Mouse (Mus musculus): Measurements from ENCODE around the gene Mroh8. TPM values are rescaled to one million over a fixed set of nuclear protein-coding genes. Genes with fewer than 3 reads are reported as not detected.
"Not testable (repeated sequence)": the region's sequence is repeated elsewhere in the genome, so short reads cannot be mapped to it uniquely, and the experiment has no call there.

The Mroh8 gene
- polyA plus RNA-seq, 1 experiment from 2014 or later: 0.09 TPM

- 81% methylated on average over 6 of the region's 6 CpGs for WGBS
- Histone ChIP-seq H3K36me3 (peaks cover 17% of the 10 kb centered on the region), H3K9me3 (replicated peaks) (no peaks in the 10 kb centered on the region), H3K27ac (no peak overlapping the region), H3K4me3 (no peak overlapping the region), H3K4me1 (replicated peaks) (peaks cover 16% of the 10 kb centered on the region), H3K27me3 (no peaks in the 10 kb centered on the region), H3K4me2 (no peak overlapping the region), H3K9ac (no peak overlapping the region)
- no peak for ATAC-seq (replicated peaks; ENCODE audit: insufficient number of reproducible peaks, insufficient read depth, low FRiP score, low read depth)
These were observed 4.0 kb upstream of the Mroh8 start for GRCm38 (mm10) chr2:157283321-157283720.

GRCm38 (mm10) chr2:157278717-157279415, 483 bp downstream of the Mroh8 start, which contains the start of gene Rpn2:
Rpn2 (plus strand) TSS chr2:157279017.
- Histone ChIP-seq H3K4me3 (peak within 1 kb of the TSS; percentile 93), H3K9me3 (replicated peaks) (no peaks in the 10 kb centered on the region), H3K4me2 (peak within 1 kb of the TSS; percentile 73), H3K9ac (peak within 1 kb of the TSS; percentile 93), H3K36me3 (peaks cover 5% of the 10 kb centered on the region; the same call in 1 of the 2 replicates), H3K4me1 (replicated peaks) (peaks cover 19% of the 10 kb centered on the region), H3K27ac (peak within 1 kb of the TSS; percentile 97), H3K27me3 (no peaks in the 10 kb centered on the region)
- ATAC-seq (replicated peaks; ENCODE audit: insufficient number of reproducible peaks, insufficient read depth, low FRiP score, low read depth): peak; percentile 99
- under 1% methylated on average over 64 of the region's 64 CpGs for WGBS

GRCm38 (mm10) chr2:157263832-157264231, 15.5 kb downstream of the Mroh8 start:
- H3K27me3 ChIP-seq: no peaks in the 10 kb centered on the region
- no peak for ATAC-seq (replicated peaks; ENCODE audit: insufficient number of reproducible peaks, insufficient read depth, low FRiP score, low read depth)
- H3K9ac ChIP-seq: no peak overlapping the region
- no peaks in the 10 kb centered on the region for H3K9me3 ChIP-seq (replicated peaks)
- no peak overlapping the region for H3K4me3 ChIP-seq
- 60% methylated on average over 6 of the region's 6 CpGs for WGBS
- H3K36me3 ChIP-seq: no peaks in the 10 kb centered on the region
- H3K4me2 ChIP-seq: no peak overlapping the region
- H3K4me1 ChIP-seq (replicated peaks): no peaks in the 10 kb centered on the region
- H3K27ac ChIP-seq: no peak overlapping the region

DNA sequence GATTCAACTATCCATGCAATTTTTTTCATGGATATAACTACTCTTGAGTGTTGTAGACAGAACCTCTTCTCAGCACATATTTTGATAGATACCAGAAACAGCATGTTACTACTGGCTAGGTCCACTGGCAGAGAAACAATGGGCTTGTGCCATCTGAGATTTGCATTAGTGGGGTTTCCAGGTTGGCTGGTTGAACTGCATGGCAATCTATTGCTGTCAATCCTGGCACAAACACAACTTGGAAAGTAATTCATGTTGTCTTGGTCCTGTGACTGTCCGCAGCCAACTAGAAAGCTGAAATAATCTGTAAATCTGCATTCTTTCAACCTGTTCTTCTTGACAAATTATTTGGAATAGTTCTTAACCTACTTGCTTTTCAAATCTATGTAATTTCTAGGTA, 16.2 kb downstream of the Mroh8 start:
- Histone ChIP-seq H3K4me3 (no peak overlapping the region), H3K4me1 (replicated peaks) (no peaks in the 10 kb centered on the region), H3K9ac (no peak overlapping the region), H3K4me2 (no peak overlapping the region), H3K9me3 (replicated peaks) (no peaks in the 10 kb centered on the region), H3K27me3 (no peaks in the 10 kb centered on the region), H3K27ac (no peak overlapping the region), H3K36me3 (no peaks in the 10 kb centered on the region)
- WGBS: 80% methylated on average over 1 of the region's 1 CpGs
- no peak for ATAC-seq (replicated peaks; ENCODE audit: insufficient number of reproducible peaks, insufficient read depth, low FRiP score, low read depth)

DNA sequence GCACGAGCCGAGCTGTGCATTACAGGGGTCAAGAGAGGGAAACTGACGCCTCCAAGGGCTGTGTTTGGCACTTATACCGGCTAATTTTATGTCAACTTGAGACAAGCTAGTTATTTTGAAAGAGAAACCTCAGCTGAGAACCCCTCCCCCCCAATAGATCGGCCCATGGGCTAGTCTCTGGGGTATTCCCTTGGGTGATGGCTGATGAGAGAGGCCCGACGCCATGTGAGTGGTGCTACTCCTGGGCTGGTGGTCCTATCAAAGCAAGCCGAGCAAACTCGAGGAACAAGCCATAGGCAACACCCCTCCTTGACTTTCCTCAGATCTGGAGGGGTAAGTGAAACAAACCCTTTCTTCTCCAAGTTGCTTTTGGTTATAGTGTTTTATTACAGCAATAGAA, 16.8 kb downstream of the Mroh8 start:
- Histone ChIP-seq H3K4me3 (no peak overlapping the region), H3K4me1 (replicated peaks) (no peaks in the 10 kb centered on the region), H3K27ac (no peak overlapping the region), H3K9me3 (replicated peaks) (no peaks in the 10 kb centered on the region), H3K9ac (no peak overlapping the region), H3K4me2 (no peak overlapping the region), H3K27me3 (no peaks in the 10 kb centered on the region), H3K36me3 (no peaks in the 10 kb centered on the region)
- ATAC-seq (replicated peaks; ENCODE audit: insufficient number of reproducible peaks, insufficient read depth, low FRiP score, low read depth): no peak
- 59% methylated on average over 9 of the region's 9 CpGs for WGBS

GRCm38 (mm10) chr2:157261930-157262329, 17.4 kb downstream of the Mroh8 start:
- WGBS: 78% methylated on average over 5 of the region's 5 CpGs
- H3K9ac ChIP-seq: no peak overlapping the region
- ATAC-seq (replicated peaks; ENCODE audit: insufficient number of reproducible peaks, insufficient read depth, low FRiP score, low read depth): no peak
- H3K4me2 ChIP-seq: no peak overlapping the region
- no peak overlapping the region for H3K4me3 ChIP-seq
- no peaks in the 10 kb centered on the region for H3K4me1 ChIP-seq (replicated peaks)
- no peaks in the 10 kb centered on the region for H3K36me3 ChIP-seq
- no peak overlapping the region for H3K27ac ChIP-seq
- H3K9me3 ChIP-seq (replicated peaks): no peaks in the 10 kb centered on the region
- no peaks in the 10 kb centered on the region for H3K27me3 ChIP-seq

- no peaks in the 10 kb centered on the region for H3K27me3 ChIP-seq
- ATAC-seq (replicated peaks; ENCODE audit: insufficient number of reproducible peaks, insufficient read depth, low FRiP score, low read depth): no peak
- H3K27ac ChIP-seq: no peak overlapping the region
- H3K9ac ChIP-seq: no peak overlapping the region
- H3K36me3 ChIP-seq: no peaks in the 10 kb centered on the region
- no peak overlapping the region for H3K4me3 ChIP-seq
- no peaks in the 10 kb centered on the region for H3K9me3 ChIP-seq (replicated peaks)
- WGBS: 6% methylated on average over 5 of the region's 5 CpGs
- H3K4me1 ChIP-seq (replicated peaks): no peaks in the 10 kb centered on the region
- H3K4me2 ChIP-seq: no peak overlapping the region
These were observed 19.6 kb downstream of the Mroh8 start for GRCm38 (mm10) chr2:157259720-157260119.

- Histone ChIP-seq H3K27ac (no peak overlapping the region), H3K9ac (no peak overlapping the region), H3K27me3 (no peaks in the 10 kb centered on the region), H3K4me1 (replicated peaks) (no peaks in the 10 kb centered on the region), H3K36me3 (no peaks in the 10 kb centered on the region), H3K4me3 (no peak overlapping the region), H3K9me3 (replicated peaks) (no peaks in the 10 kb centered on the region), H3K4me2 (no peak overlapping the region)
- ATAC-seq (replicated peaks; ENCODE audit: insufficient number of reproducible peaks, insufficient read depth, low FRiP score, low read depth): no peak
These were observed 31.2 kb downstream of the Mroh8 start for GRCm38 (mm10) chr2:157248111-157248510.

GRCm38 (mm10) chr2:157245603-157246002, 33.7 kb downstream of the Mroh8 start:
- no peak overlapping the region for H3K27ac ChIP-seq
- H3K9ac ChIP-seq: no peak overlapping the region
- no peaks in the 10 kb centered on the region for H3K36me3 ChIP-seq
- H3K9me3 ChIP-seq (replicated peaks): no peaks in the 10 kb centered on the region
- H3K4me2 ChIP-seq: no peak overlapping the region
- H3K4me1 ChIP-seq (replicated peaks): no peaks in the 10 kb centered on the region
- ATAC-seq (replicated peaks; ENCODE audit: insufficient number of reproducible peaks, insufficient read depth, low FRiP score, low read depth): no peak
- no peaks in the 10 kb centered on the region for H3K27me3 ChIP-seq
- no peak overlapping the region for H3K4me3 ChIP-seq
- 66% methylated on average over 2 of the region's 2 CpGs for WGBS

DNA sequence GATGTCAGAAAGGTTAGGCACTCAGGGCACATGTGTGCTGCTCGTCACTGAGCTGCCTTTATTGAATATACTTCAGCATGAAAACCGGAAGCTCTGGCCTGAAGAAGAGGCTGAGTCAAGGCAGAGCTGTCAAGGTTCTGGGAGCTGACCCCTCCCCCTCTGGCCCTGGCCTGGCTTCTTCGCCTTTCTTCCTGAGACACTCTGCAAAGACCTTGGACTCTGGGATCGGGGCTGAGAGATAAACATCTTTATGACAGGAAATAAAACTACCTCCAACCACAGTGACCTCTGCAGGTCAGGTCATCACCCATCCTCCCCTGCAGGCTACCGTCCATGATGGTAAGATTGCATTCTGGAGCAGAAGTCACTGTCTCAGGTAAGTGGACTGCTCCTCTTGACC, 34.3 kb downstream of the Mroh8 start:
- H3K4me3 ChIP-seq: no peak overlapping the region
- no peak overlapping the region for H3K9ac ChIP-seq
- WGBS: 42% methylated on average over 5 of the region's 5 CpGs
- no peaks in the 10 kb centered on the region for H3K36me3 ChIP-seq
- no peak overlapping the region for H3K27ac ChIP-seq
- no peaks in the 10 kb centered on the region for H3K4me1 ChIP-seq (replicated peaks)
- ATAC-seq (replicated peaks; ENCODE audit: insufficient number of reproducible peaks, insufficient read depth, low FRiP score, low read depth): no peak
- H3K9me3 ChIP-seq (replicated peaks): no peaks in the 10 kb centered on the region
- no peaks in the 10 kb centered on the region for H3K27me3 ChIP-seq
- H3K4me2 ChIP-seq: no peak overlapping the region

DNA sequence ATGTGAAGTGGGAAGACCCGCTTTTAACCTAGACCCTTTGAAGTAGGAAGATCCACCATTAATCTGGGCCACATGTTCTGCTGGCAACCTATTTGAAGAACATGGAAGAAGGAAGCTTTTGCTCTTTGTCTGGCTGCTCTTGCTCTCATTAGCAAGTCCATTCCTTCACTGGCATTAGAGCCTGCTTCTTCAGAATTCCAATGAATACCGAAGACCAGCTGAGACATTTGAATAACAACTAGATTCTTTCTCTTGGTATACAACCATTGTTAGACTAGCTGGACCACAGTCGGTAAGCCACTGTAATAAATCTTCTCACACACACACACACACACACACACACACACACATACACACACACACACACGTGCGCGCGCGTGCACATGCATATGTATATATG, 43.4 kb downstream of the Mroh8 start:
- H3K9me3 ChIP-seq (replicated peaks): no peaks in the 10 kb centered on the region
- H3K36me3 ChIP-seq: no peaks in the 10 kb centered on the region
- no peak overlapping the region for H3K4me3 ChIP-seq
- H3K9ac ChIP-seq: no peak overlapping the region
- 94% methylated on average over 8 of the region's 8 CpGs for WGBS
- no peak for ATAC-seq (replicated peaks; ENCODE audit: insufficient number of reproducible peaks, insufficient read depth, low FRiP score, low read depth)
- 0 out of 2 replicates have a peak, but pooled peaks cover 5% of the 10 kb centered on the region for H3K27me3 ChIP-seq
- no peaks in the 10 kb centered on the region for H3K4me1 ChIP-seq (replicated peaks)
- no peak overlapping the region for H3K27ac ChIP-seq
- H3K4me2 ChIP-seq: no peak overlapping the region

DNA sequence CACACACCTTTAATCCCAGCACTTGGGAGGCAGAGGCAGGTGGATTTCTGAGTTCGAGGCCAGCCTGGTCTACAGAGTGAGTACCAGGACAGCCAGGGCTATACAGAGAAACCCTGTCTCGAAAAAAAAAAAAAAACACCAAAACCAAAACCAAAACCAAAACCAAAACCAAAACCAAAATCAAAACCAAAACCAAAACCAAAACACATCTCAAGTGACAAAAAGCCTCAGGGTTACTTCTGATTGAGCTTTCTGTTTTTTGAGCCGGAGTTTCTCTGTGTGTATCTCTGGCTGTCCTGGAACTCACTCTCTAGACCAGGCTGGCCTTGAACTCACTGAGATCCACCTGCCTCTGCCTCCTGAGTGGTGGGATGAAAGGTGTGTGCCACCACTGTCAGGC, 57.4 kb downstream of the Mroh8 start:
- H3K36me3 ChIP-seq; H3K4me2 ChIP-seq; H3K9me3 ChIP-seq (replicated peaks); H3K27ac ChIP-seq; ATAC-seq (replicated peaks; ENCODE audit: insufficient number of reproducible peaks, insufficient read depth, low FRiP score, low read depth); H3K9ac ChIP-seq; H3K4me1 ChIP-seq (replicated peaks); H3K27me3 ChIP-seq; H3K4me3 ChIP-seq: not testable (repeated sequence)
- WGBS: 76% methylated on average over 3 of the region's 3 CpGs
